Mouse (Mus musculus): ENCODE measurements around the gene Rxfp3.

GRCm38 (mm10) chr15:11084241-11084992 lies 46.6 kb upstream of the Rxfp3 start:
- TF ChIP-seq CTCF (IDR thresholded peaks at IDR 0.05) (no peak), POLR2A (IDR thresholded peaks at IDR 0.05; ENCODE audit: insufficient read depth, low read depth, low read length) (no peak)
